Mouse (Mus musculus) heart, postnatal 0 days (tissue): ENCODE results near the gene Cyb5r2. TPM values are rescaled to one million over a fixed set of nuclear protein-coding genes. Genes with fewer than 3 reads are reported as not detected.
A peak's percentile ranks its signal among the peaks of the same experiment; 100 is the strongest.

Experiments used
- ATAC-seq: fragments of 200-750 bp; cut with Nextera tagmentation; 2 replicates; pipeline ENCODE4 v1.8.0; 2017; ENCODE audit warnings: low read depth, moderate number of reproducible peaks, moderate library complexity; ENCODE audit not compliant: insufficient read depth
- DNase-seq: peaks from one replicate; pipeline ENCODE4 v3.0.0-alpha.2; 2016; ENCODE audit warnings: low spot score
- H3K27ac ChIP-seq: fragments of 300-500 bp; sonication (generic); 2 replicates; pipeline ENCODE4 v1.5.1; 2014; ENCODE audit warnings: low read depth, mild to moderate bottlenecking
- H3K27me3 ChIP-seq: fragments of 300-500 bp; sonication (generic); 2 replicates; pipeline ENCODE4 v1.6.1; 2014; ENCODE audit warnings: low read length, mixed read lengths; ENCODE audit not compliant: control insufficient read depth, insufficient read depth
- H3K36me3 ChIP-seq: fragments of 300-500 bp; sonication (generic); replicated peaks from 2 replicates; pipeline ENCODE4 v1.6.1; 2014; ENCODE audit warnings: low read length, mixed read lengths; ENCODE audit not compliant: control insufficient read depth, insufficient read depth
- H3K4me1 ChIP-seq: fragments of 300-500 bp; sonication (generic); 2 replicates; pipeline ENCODE4 v1.6.1; 2014; ENCODE audit warnings: antibody characterized with exemption; ENCODE audit not compliant: control insufficient read depth, insufficient read depth
- H3K4me2 ChIP-seq: fragments of 300-500 bp; sonication (generic); 2 replicates; pipeline ENCODE4 v1.6.1; 2014; ENCODE audit warnings: low read depth, mild to moderate bottlenecking, low read length, moderate library complexity
- H3K4me3 ChIP-seq: fragments of 300-500 bp; sonication (generic); 2 replicates; pipeline ENCODE4 v1.5.1; 2014; ENCODE audit warnings: low read depth, low read length
- H3K9ac ChIP-seq: fragments of 300-500 bp; sonication (generic); replicated peaks from 2 replicates; pipeline ENCODE4 v1.6.1; 2014; ENCODE audit warnings: low read depth, low read length, mixed read lengths
- H3K9me3 ChIP-seq: fragments of 300-500 bp; sonication (generic); replicated peaks from 2 replicates; pipeline ENCODE4 v1.6.1; 2016; ENCODE audit warnings: low read length; ENCODE audit not compliant: control insufficient read depth
- CTCF ChIP-seq: IDR thresholded peaks from 2 replicates; pipeline ENCODE4 v1.5.1; 2016; ENCODE audit warnings: antibody characterized with exemption, control low read depth, low read depth
- EP300 ChIP-seq: IDR thresholded peaks from 2 replicates; pipeline ENCODE4 v1.6.1; 2016; ENCODE audit warnings: antibody characterized with exemption, low read depth
- WGBS: fragments of 180-500 bp; shearing (Covaris S2); extraction: QIAGEN DNeasy Blood & Tissue Kit; methylation state at CpG from one replicate; pipeline ENCODE4 v1.1.7; 2014; 5-methylcytosine and 5-hydroxymethylcytosine counted together
- polyA plus RNA-seq: library from polyadenylated mRNA; unstranded; fragments of >200 nt; fragmentation: Nextera tagmentation; extraction: Ambion mirVana; gene quantifications from 2 replicates; pipeline ENCODE4 v1.2.1, GENCODE M21; 2015
- total RNA-seq: library from RNA; depleted of rRNA; stranded (reverse); fragments of >200 nt; gene quantifications from 2 replicates; pipeline ENCODE4 v1.2.3, GENCODE M21; 2014; ENCODE audit warnings: low replicate concordance

Gene Cyb5r2
- total and polyA plus RNA-seq, 2 experiments from 2014 or later: 1.0 TPM; not detected in 1

DNA sequence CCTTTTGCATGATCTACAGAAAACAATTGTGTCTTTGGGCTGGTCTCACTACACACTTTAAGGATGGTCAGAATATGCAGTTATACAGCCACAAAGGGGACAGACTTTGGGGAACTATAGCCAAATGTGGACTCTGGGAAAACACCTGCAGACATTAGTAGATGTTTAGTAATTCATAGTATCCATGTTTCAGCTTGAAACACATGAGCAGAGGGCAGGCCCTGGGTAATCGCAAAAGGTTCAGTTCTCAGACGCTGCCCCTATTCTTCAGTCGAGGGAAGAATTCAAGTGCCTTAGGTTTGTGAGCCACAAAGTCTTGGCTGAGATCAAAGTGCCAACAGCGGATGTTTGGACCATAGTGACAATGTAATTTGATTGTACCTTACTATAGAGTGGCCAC is 13.4 kb downstream of the Cyb5r2 start:
- TF ChIP-seq EP300 (no peak), CTCF (no peak)
- no peak for DNase-seq
- 83% methylated on average over 4 of the region's 4 CpGs for WGBS
- no peak overlapping the region for H3K27ac ChIP-seq
- H3K4me3 ChIP-seq: no peak overlapping the region
- no peaks in the 10 kb centered on the region for H3K4me1 ChIP-seq
- ATAC-seq: no peak
- no peaks in the 10 kb centered on the region for H3K9me3 ChIP-seq
- no peak overlapping the region for H3K9ac ChIP-seq
- no peaks in the 10 kb centered on the region for H3K27me3 ChIP-seq
- H3K36me3 ChIP-seq: peaks cover 48% of the 10 kb centered on the region
- H3K4me2 ChIP-seq: no peak overlapping the region

DNA sequence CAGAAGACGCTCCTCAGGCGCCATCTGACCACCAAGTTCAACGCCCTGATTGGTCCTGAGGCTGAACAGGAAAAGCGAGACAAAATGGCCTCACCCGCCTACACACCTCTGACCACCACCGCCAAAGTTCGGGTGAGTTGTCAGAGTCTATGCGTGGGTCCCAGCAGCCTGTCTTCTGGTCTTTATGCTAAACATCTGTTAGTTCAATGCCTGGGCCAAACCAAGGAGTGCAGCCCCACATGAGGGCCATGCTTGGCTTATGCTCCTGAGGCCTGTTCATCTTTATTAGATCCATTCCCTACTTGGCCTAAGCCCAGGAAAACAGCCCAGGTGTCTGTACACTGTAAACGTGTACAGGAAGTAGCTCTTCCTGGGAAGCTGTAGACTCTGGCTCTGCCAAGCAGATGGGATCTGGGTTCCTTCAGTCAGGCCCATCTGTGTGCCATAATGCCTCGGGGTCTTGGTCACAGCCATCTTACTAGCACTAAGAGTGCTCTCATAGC is 14.8 kb downstream of the Cyb5r2 start:
- H3K27ac ChIP-seq: no peak overlapping the region
- DNase-seq (no peak), ATAC-seq (no peak)
- TF ChIP-seq CTCF (no peak), EP300 (no peak)
- H3K9ac ChIP-seq: no peak overlapping the region
- H3K4me3 ChIP-seq: no peak overlapping the region
- WGBS: 86% methylated on average over 10 of the region's 10 CpGs
- no peaks in the 10 kb centered on the region for H3K9me3 ChIP-seq
- no peaks in the 10 kb centered on the region for H3K27me3 ChIP-seq
- H3K36me3 ChIP-seq: peaks cover 56% of the 10 kb centered on the region
- no peaks in the 10 kb centered on the region for H3K4me1 ChIP-seq
- H3K4me2 ChIP-seq: no peak overlapping the region

DNA sequence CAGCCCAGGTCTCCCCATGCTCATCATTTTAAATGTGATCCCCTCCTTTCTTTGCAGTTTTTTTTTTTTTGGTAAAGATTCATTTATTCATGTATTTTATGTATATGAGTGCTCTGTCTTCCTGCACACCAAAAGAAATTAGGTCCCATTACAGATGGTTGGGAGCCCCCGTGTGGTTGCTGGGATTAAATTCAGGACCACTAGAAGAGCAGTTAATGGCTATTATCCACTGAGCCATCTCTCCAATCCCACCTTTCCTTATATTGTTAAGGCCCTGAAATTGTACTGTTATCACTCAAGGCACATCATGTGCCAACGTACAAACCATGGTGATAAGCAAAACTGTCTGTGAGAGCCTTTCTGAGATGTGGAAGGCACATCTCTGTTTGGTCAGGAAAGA is 19.1 kb downstream of the Cyb5r2 start:
- WGBS: 29% methylated on average over 2 of the region's 2 CpGs
- Histone ChIP-seq H3K27me3 (no peaks in the 10 kb centered on the region), H3K4me1 (no peaks in the 10 kb centered on the region), H3K4me3 (no peak overlapping the region), H3K27ac (no peak overlapping the region), H3K4me2 (no peak overlapping the region), H3K9ac (no peak overlapping the region), H3K36me3 (peaks cover 42% of the 10 kb centered on the region), H3K9me3 (no peaks in the 10 kb centered on the region)
- ATAC-seq: no peak
- TF ChIP-seq CTCF (peak; percentile 47), EP300 (no peak)
- DNase-seq: peak; percentile 22

DNA sequence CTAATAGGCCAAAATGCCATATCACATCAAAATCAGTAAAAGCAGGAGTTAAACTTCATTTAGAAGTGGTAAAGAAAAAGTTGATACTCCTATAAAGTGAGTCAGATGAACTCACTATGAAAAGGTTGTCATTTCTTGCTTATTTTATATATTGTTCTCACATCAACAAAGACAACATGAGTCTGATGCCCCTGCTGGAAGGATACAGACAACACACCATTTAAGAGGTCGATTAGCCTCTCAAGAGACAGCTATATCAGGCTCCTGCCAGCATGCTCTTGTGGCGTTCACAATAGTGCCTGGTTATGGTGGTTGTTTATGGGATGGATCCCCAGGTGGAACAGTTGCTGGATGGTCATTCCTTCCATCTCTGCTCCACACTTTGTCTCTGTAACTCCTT is 24.7 kb downstream of the Cyb5r2 start:
- Histone ChIP-seq H3K9ac (no peak overlapping the region), H3K27ac (no peak overlapping the region), H3K27me3 (no peaks in the 10 kb centered on the region), H3K9me3 (no peaks in the 10 kb centered on the region), H3K4me1 (no peaks in the 10 kb centered on the region), H3K4me2 (no peak overlapping the region), H3K36me3 (peaks cover 32% of the 10 kb centered on the region), H3K4me3 (no peak overlapping the region)
- ATAC-seq (no peak), DNase-seq (no peak)
- WGBS: 53% methylated on average over 2 of the region's 2 CpGs
- TF ChIP-seq CTCF: no peak
- TF ChIP-seq EP300: no peak

DNA sequence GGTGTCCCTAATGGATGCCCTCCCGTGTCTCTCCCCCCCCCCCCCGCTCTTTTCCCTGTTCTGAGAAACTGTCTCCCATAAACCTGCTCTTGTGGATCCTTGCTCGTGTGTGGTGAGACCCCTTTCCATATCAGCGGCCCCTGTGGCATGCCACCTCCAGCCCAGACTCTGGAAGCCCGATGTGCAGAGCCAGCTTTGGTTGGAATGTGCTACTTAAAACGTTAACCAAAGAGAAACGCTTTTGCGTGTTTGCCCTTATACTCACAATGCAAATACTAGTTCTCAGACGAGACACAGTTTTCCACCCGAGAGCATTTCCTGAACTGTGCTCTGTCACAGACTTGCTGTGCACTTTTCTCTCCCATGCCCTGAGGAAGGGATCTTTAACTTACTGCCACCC is 27.2 kb downstream of the Cyb5r2 start:
- no peak for ATAC-seq
- TF ChIP-seq CTCF (no peak), EP300 (no peak)
- Histone ChIP-seq H3K4me1 (no peaks in the 10 kb centered on the region), H3K27me3 (no peaks in the 10 kb centered on the region), H3K9me3 (no peaks in the 10 kb centered on the region), H3K4me3 (no peak overlapping the region), H3K27ac (no peak overlapping the region), H3K4me2 (no peak overlapping the region), H3K9ac (no peak overlapping the region), H3K36me3 (peaks cover 40% of the 10 kb centered on the region)
- 77% methylated on average over 10 of the region's 10 CpGs for WGBS
- no peak for DNase-seq

DNA sequence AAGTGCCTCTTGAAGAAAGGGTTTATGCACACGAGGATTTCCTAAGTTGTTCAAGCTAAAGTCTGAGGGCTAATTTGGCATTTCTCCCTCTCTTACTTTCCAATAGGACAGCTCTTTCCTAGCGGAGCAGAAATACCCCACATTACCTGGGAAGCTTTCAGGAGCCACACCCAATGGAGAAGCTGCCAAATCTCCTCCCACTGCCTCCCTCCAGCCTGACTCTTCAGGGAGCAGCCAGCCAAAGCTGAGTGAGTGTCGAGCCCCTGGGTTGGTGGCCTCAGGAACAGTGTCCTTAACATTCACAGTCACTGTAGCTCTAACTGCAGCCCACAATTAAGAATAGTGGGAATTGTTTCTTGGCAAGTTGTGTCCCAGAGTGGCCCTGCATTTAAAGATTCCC is 30.3 kb downstream of the Cyb5r2 start:
- H3K4me3 ChIP-seq: no peak overlapping the region
- ATAC-seq (no peak), DNase-seq (no peak)
- TF ChIP-seq CTCF (no peak), EP300 (no peak)
- no peak overlapping the region for H3K9ac ChIP-seq
- no peaks in the 10 kb centered on the region for H3K27me3 ChIP-seq
- no peaks in the 10 kb centered on the region for H3K4me1 ChIP-seq
- no peak overlapping the region for H3K4me2 ChIP-seq
- H3K27ac ChIP-seq: no peak overlapping the region
- H3K36me3 ChIP-seq: peaks cover 50% of the 10 kb centered on the region
- H3K9me3 ChIP-seq: no peaks in the 10 kb centered on the region
- 53% methylated on average over 3 of the region's 3 CpGs for WGBS
